Mouse (Mus musculus) forebrain, embryonic 10.5 days (tissue): Measurements from ENCODE around the gene Afg3l1. TPM values are rescaled to one million over a fixed set of nuclear protein-coding genes. Genes with fewer than 3 reads are reported as not detected.
"Not testable (repeated sequence)": the region's sequence is repeated elsewhere in the genome, so short reads cannot be mapped to it uniquely, and the experiment has no call there.

Experiments used
- DNase-seq: peaks from one replicate; pipeline ENCODE4 v3.0.0-alpha.2; 2017; ENCODE audit warnings: low spot score; ENCODE audit errors: extremely low spot score
- H3K27ac ChIP-seq: fragments of 300-500 bp; sonication (generic); 2 replicates; pipeline ENCODE4 v1.5.1; 2016; ENCODE audit warnings: mild to moderate bottlenecking
- H3K27me3 ChIP-seq: fragments of 300-500 bp; sonication (generic); 2 replicates; pipeline ENCODE4 v1.6.1; 2016; ENCODE audit warnings: mild to moderate bottlenecking; ENCODE audit not compliant: poor library complexity, severe bottlenecking
- H3K36me3 ChIP-seq: fragments of 300-500 bp; sonication (generic); replicated peaks from 2 replicates; pipeline ENCODE4 v1.6.1; 2016; ENCODE audit warnings: mild to moderate bottlenecking, moderate library complexity
- H3K4me1 ChIP-seq: fragments of 300-500 bp; sonication (generic); 2 replicates; pipeline ENCODE4 v1.6.1; 2016
- H3K4me3 ChIP-seq: fragments of 300-500 bp; sonication (generic); 2 replicates; pipeline ENCODE4 v1.5.1; 2016; ENCODE audit warnings: mild to moderate bottlenecking, moderate library complexity
- H3K9me3 ChIP-seq: fragments of 300-500 bp; sonication (generic); 2 replicates; pipeline ENCODE4 v1.6.1; 2016; ENCODE audit warnings: mild to moderate bottlenecking, moderate library complexity
- WGBS: fragments of 180-500 bp; shearing (Covaris S2); methylation state at CpG from one replicate; pipeline ENCODE4 v1.1.7; 2016; 5-methylcytosine and 5-hydroxymethylcytosine counted together
- polyA plus RNA-seq: library from polyadenylated mRNA; unstranded; fragments of >200 nt; fragmentation: Nextera tagmentation; extraction: Ambion mirVana; gene quantifications from 2 replicates; pipeline ENCODE4 v1.2.1, GENCODE M21; 2016

The Afg3l1 gene
- polyA plus RNA-seq, 1 experiment from 2014 or later = 69.7 TPM

DNA sequence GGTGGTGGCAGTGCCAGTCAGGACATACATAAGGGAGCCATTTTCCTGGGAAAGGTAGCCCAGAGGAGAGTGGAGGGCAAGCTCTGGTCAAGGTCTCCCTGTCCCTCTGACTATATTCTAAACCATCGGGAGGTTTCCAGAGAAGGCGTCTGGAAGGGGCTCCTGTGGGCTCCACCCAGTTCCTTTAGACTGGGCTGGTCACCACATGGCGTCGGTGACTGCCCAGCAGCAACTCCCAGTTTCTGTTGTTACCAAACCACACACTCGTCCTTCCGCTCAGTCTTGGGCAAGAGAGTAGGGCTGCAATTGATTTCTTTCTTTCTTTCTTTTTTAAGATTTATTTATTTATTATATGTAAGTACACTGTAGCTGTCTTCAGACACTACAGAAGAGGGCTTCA, 33.6 kb upstream of the Afg3l1 start:
- Histone ChIP-seq H3K4me3 (peak overlapping the region; percentile 79), H3K4me1 (peaks cover 17% of the 10 kb centered on the region), H3K9me3 (no peaks in the 10 kb centered on the region), H3K27ac (0 out of 2 replicates have a peak overlapping the region, but pooled peaks have one; percentile 97), H3K36me3 (peaks cover 34% of the 10 kb centered on the region), H3K27me3 (no peaks in the 10 kb centered on the region)
- 85% methylated on average over 6 of the region's 6 CpGs for WGBS
- DNase-seq = no peak

DNA sequence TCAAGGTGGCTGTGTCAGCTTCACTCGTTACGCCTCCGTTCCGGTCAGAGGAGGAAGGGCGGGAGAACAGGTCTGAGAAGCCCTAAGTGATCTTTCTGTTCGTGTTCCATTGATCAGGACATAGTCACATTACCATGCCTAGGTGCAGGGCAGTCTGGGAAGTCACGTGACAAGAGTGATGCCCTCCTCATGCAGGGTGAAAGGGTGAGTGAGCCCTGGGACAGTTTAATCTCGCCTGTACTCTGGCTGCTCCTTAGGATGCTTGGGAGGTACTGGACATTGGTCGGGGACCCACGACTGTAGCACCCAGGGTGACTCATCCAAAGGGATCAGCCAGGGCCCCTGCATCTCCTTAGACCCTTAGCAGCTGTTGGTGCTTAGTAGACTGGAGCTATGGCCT, 31.7 kb upstream of the Afg3l1 start:
- H3K36me3 ChIP-seq = peaks cover 51% of the 10 kb centered on the region
- no peak overlapping the region for H3K27ac ChIP-seq
- DNase-seq = no peak
- H3K4me3 ChIP-seq = no peak overlapping the region
- H3K4me1 ChIP-seq = peaks cover 17% of the 10 kb centered on the region
- no peaks in the 10 kb centered on the region for H3K9me3 ChIP-seq
- no peaks in the 10 kb centered on the region for H3K27me3 ChIP-seq
- WGBS = 89% methylated on average over 10 of the region's 10 CpGs

DNA sequence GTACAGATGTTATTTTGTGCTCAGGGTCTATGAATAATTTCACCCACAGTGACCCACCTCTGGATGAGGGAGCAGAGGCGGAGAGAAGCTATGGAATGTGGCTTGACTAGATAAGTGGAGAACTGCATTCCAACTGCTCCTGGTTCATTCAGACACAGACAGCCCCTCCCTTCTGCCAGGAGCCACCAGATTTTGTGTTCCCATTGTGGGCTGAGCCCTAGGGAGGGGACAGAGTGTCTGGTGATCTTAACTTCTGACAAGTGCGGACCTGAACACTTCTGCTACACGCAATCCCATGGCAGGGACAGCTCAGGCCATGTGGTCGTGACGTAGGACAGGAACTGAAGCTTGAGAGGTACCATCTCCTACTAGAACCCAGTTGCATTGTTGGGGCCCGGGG, 30.9 kb upstream of the Afg3l1 start:
- no peaks in the 10 kb centered on the region for H3K27me3 ChIP-seq
- no peak for DNase-seq
- peaks cover 17% of the 10 kb centered on the region for H3K4me1 ChIP-seq
- H3K36me3 ChIP-seq = peaks cover 59% of the 10 kb centered on the region
- no peak overlapping the region for H3K4me3 ChIP-seq
- H3K9me3 ChIP-seq = no peaks in the 10 kb centered on the region
- H3K27ac ChIP-seq = no peak overlapping the region
- WGBS = 93% methylated on average over 6 of the region's 6 CpGs

DNA sequence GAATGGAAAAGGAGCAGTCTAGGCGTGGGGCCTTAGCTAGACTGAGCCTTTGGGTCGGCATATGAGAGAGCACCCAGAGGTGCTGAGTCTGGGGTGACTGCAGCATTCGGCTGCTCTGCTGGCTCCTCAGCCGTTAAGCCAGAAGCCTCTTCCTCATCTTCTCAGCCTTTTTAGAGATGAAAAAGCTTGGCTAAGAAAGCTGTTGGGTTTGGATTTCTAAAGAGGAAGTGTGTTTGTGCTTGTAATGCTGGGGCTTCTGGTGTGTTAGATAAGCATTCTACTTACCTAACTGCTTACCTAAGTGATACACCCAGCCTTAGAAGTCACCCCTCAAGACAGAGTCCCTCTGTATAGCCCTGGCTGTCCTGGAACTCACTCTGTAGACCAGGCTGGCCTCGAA, 26.9 kb upstream of the Afg3l1 start:
- WGBS = 89% methylated on average over 5 of the region's 5 CpGs
- H3K4me3 ChIP-seq = no peak overlapping the region
- no peak for DNase-seq
- no peaks in the 10 kb centered on the region for H3K4me1 ChIP-seq
- H3K27me3 ChIP-seq = no peaks in the 10 kb centered on the region
- H3K36me3 ChIP-seq = peaks cover 90% of the 10 kb centered on the region
- no peaks in the 10 kb centered on the region for H3K9me3 ChIP-seq
- H3K27ac ChIP-seq = no peak overlapping the region

DNA sequence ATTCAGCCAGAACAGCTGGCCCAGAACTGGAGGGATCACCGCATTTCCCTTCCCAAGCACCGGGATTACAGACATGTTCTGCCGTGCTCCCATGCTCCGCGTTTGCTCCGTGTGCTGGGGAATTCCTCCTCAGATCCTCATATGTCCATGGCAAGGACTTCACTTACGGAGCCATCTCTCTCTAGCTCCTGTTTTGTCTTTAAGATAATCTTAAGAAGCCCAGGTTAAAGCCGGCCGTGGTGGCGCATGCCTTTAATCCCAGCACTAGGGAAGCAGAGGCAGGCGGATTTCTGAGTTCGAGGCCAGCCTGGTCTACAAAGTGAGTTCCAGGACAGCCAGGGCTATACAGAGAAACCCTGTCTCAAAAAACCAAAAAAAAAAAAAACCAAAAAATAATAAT, 26.0 kb upstream of the Afg3l1 start:
- not testable (repeated sequence) for H3K9me3 ChIP-seq
- H3K36me3 ChIP-seq = peaks cover 90% of the 10 kb centered on the region
- WGBS = 93% methylated on average over 12 of the region's 12 CpGs

GRCm38 (mm10) chr8:123452149-123452548, 25.6 kb upstream of the Afg3l1 start:
- WGBS = 87% methylated on average over 4 of the region's 4 CpGs
- H3K36me3 ChIP-seq = peaks cover 91% of the 10 kb centered on the region

More for the DNA sequence above, 26.0 kb upstream of the Afg3l1 start:
- not testable (repeated sequence) for H3K4me3 ChIP-seq, H3K27ac ChIP-seq, H3K4me1 ChIP-seq, DNase-seq, H3K27me3 ChIP-seq

DNA sequence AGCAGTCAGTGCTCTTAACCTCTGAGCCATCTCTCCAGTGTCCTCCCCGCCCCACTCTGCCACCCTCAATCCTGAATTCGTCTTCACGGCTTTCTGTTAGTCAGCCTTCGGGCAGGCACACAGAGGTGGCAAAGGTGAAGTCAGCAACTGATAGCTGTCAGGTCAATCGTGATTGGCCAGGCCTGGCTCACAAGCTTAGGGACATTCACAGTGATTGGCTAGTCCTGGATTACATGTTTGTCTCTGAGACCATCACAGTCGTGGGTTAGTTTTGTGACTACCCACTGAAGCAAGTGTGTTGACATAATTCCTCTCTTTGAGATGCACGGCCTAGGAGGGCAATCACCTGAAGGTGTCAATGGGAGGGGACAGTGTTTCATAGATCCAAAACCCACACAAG, 24.4 kb upstream of the Afg3l1 start:
- Histone ChIP-seq H3K4me1 (peaks cover 3% of the 10 kb centered on the region; the same call in 1 of the 2 replicates), H3K4me3 (no peak overlapping the region), H3K27ac (no peak overlapping the region), H3K36me3 (peaks cover 95% of the 10 kb centered on the region), H3K27me3 (no peaks in the 10 kb centered on the region), H3K9me3 (no peaks in the 10 kb centered on the region)
- no peak for DNase-seq
- 86% methylated on average over 7 of the region's 7 CpGs for WGBS

More at GRCm38 (mm10) chr8:123452149-123452548, 25.6 kb upstream of the Afg3l1 start:
- H3K4me1 ChIP-seq = peaks cover 3% of the 10 kb centered on the region; the same call in 1 of the 2 replicates
- H3K27me3 ChIP-seq = no peaks in the 10 kb centered on the region
- no peak overlapping the region for H3K27ac ChIP-seq
- DNase-seq = no peak
- H3K9me3 ChIP-seq = no peaks in the 10 kb centered on the region
- no peak overlapping the region for H3K4me3 ChIP-seq

- H3K27me3 ChIP-seq = no peaks in the 10 kb centered on the region
- no peak overlapping the region for H3K4me3 ChIP-seq
- H3K9me3 ChIP-seq = no peaks in the 10 kb centered on the region
- H3K4me1 ChIP-seq = peaks cover 3% of the 10 kb centered on the region; the same call in 1 of the 2 replicates
- H3K36me3 ChIP-seq = peaks cover 97% of the 10 kb centered on the region
- DNase-seq = no peak
- H3K27ac ChIP-seq = no peak overlapping the region
- WGBS = 90% methylated on average over 5 of the region's 5 CpGs
Observed at GRCm38 (mm10) chr8:123453951-123454350, 23.8 kb upstream of the Afg3l1 start.

DNA sequence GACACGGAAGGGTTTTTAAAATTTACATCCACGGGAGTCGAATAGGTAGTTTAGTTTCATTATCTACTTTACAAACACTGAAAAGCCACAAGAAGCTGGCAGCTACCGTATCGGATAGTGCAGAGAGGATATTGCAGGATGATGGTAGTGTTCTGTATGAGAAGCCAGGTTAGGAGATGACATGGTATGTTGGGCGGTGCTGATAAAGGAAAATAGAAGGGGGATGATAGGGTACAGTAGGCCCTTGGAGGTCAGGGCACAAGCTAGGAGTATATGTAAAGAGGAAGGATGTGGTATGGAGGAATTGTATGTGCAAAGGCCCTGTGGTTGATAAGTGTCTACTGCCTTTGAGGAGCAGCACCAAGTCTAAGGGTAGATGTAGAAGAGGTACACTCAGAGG, 23.1 kb upstream of the Afg3l1 start:
- H3K27ac ChIP-seq = no peak overlapping the region
- H3K9me3 ChIP-seq = no peaks in the 10 kb centered on the region
- H3K4me3 ChIP-seq = no peak overlapping the region
- WGBS = 93% methylated on average over 6 of the region's 6 CpGs
- H3K4me1 ChIP-seq = peaks cover 3% of the 10 kb centered on the region; the same call in 1 of the 2 replicates
- peaks cover 97% of the 10 kb centered on the region for H3K36me3 ChIP-seq
- H3K27me3 ChIP-seq = no peaks in the 10 kb centered on the region
- DNase-seq = no peak

DNA sequence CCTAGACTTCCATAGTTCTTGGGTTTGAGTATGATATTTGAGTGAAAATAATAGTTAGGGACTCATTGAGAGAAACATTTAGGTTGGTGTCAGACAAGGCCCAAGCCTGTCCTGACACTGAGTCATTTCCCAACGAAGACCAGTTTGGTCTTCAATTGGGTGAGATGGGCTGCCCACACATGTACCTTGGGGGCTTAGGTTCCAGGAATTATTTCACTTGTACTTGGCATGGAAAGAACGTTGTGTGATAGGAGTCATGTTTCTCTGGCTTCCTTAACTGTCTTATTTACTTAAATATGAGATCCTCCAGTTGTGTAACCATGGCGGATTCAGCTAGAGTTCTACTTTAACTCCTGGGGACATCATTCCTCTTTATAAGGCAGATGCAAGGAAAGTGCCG, 14.1 kb upstream of the Afg3l1 start:
- H3K27ac ChIP-seq = no peak overlapping the region
- H3K36me3 ChIP-seq = peaks cover 57% of the 10 kb centered on the region
- H3K9me3 ChIP-seq = no peaks in the 10 kb centered on the region
- DNase-seq = no peak
- H3K4me1 ChIP-seq = peaks cover 10% of the 10 kb centered on the region; the same call in 1 of the 2 replicates
- H3K4me3 ChIP-seq = no peak overlapping the region
- no peaks in the 10 kb centered on the region for H3K27me3 ChIP-seq
- WGBS = 87% methylated on average over 4 of the region's 4 CpGs

DNA sequence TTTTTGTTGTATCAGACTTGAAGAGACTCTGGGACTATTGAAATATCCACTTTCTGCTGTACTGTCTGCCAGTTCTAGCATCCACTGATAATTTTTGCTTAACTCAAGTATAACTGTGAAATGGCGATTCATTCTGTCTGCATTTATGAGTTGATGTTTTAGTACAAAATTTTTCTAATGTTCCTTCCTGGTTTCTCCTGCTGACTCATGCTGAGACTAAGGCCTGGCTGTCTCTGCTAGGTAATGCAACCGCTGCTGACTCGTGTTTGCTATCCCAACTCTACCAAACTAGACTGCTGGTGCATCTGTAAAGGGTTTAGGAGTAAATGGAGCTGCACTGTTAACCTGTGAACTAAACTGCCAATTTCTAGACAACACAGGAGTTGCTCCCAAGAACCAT, 10.2 kb upstream of the Afg3l1 start:
- H3K9me3 ChIP-seq = no peaks in the 10 kb centered on the region
- peaks cover 20% of the 10 kb centered on the region for H3K36me3 ChIP-seq
- H3K4me3 ChIP-seq = no peak overlapping the region
- no peak for DNase-seq
- WGBS = 80% methylated on average over 3 of the region's 3 CpGs
- H3K27me3 ChIP-seq = no peaks in the 10 kb centered on the region
- no peak overlapping the region for H3K27ac ChIP-seq
- peaks cover 5% of the 10 kb centered on the region; the same call in 1 of the 2 replicates for H3K4me1 ChIP-seq

GRCm38 (mm10) chr8:123472991-123473390, 4.7 kb upstream of the Afg3l1 start:
- WGBS = 77% methylated on average over 6 of the region's 6 CpGs
- not testable (repeated sequence) for DNase-seq

GRCm38 (mm10) chr8:123474549-123474948, 3.2 kb upstream of the Afg3l1 start:
- not testable (repeated sequence) for H3K27ac ChIP-seq, H3K4me3 ChIP-seq, H3K27me3 ChIP-seq, H3K9me3 ChIP-seq, H3K36me3 ChIP-seq, DNase-seq
- WGBS = 68% methylated on average over 5 of the region's 5 CpGs
- peaks cover 22% of the 10 kb centered on the region for H3K4me1 ChIP-seq

More at GRCm38 (mm10) chr8:123472991-123473390, 4.7 kb upstream of the Afg3l1 start:
- H3K4me1 ChIP-seq = peaks cover 12% of the 10 kb centered on the region
- H3K27me3 ChIP-seq, H3K36me3 ChIP-seq, H3K4me3 ChIP-seq, H3K27ac ChIP-seq, H3K9me3 ChIP-seq: not testable (repeated sequence)
